Mouse (Mus musculus) lung, adult 2 months (tissue): ENCODE measurements around the gene Msl2. TPM values are rescaled to one million over a fixed set of nuclear protein-coding genes. Genes with fewer than 3 reads are reported as not detected.

ENCODE experiments used
- DNase-seq: peaks from one replicate; pipeline ENCODE4 v3.0.0; 2022
- H3K4me1 ChIP-seq: fragments of 200-500 bp; 2 replicates; pipeline ENCODE4 v1.6.1; 2011; ENCODE audit warnings: low read length; ENCODE audit not compliant: control insufficient read depth, insufficient read depth
- H3K4me3 ChIP-seq: fragments of 200-500 bp; replicated peaks from 2 replicates; pipeline ENCODE3; 2011; ENCODE audit warnings: low read depth, mild to moderate bottlenecking, control low read depth, low read length; ENCODE audit errors: extremely low read depth
- CTCF ChIP-seq: fragments of 200-500 bp; IDR thresholded peaks from 2 replicates; pipeline ENCODE4 v1.5.1; 2011; ENCODE audit warnings: mild to moderate bottlenecking, low read length, control low read depth; ENCODE audit not compliant: insufficient read depth
- POLR2A ChIP-seq: fragments of 200-500 bp; IDR thresholded peaks from 2 replicates; pipeline ENCODE4 v1.6.1; 2011; ENCODE audit warnings: low read depth, mild to moderate bottlenecking, control low read depth, low read length, borderline replicate concordance; ENCODE audit errors: extremely low read depth
- WGBS: fragments of 180-500 bp; shearing (Covaris S2); methylation state at CpG from one replicate; pipeline ENCODE4 v1.1.7; 2018; 5-methylcytosine and 5-hydroxymethylcytosine counted together
- polyA plus RNA-seq: library from polyadenylated mRNA; depleted of rRNA; stranded (reverse); fragments of >200 nt; gene quantifications from 2 replicates; pipeline ENCODE4 v1.2.3, GENCODE M21; 2012

Msl2 gene
- polyA plus RNA-seq, 1 experiment, result 28.4 TPM

- Histone ChIP-seq H3K4me1 (peaks cover 3% of the 10 kb centered on the region), H3K4me3 (peak overlapping the region; percentile 96)
- peak; percentile 99 for DNase-seq
- TF ChIP-seq CTCF (no peak), POLR2A (peak; percentile 77)
- under 1% methylated on average over 64 of the region's 65 CpGs for WGBS
Measured at GRCm38 (mm10) chr9:101073041-101073986, 587 bp upstream of the Msl2 start.

- peak overlapping the region; percentile 96 for H3K4me3 ChIP-seq
- H3K4me1 ChIP-seq, result peaks cover 10% of the 10 kb centered on the region
- under 1% methylated on average over 93 of the region's 100 CpGs for WGBS
- peak; percentile 80 for DNase-seq
- TF ChIP-seq CTCF, result no peak
- TF ChIP-seq POLR2A, result peak; percentile 43; the same call in 1 of the 2 replicates
Measured at GRCm38 (mm10) chr9:101074332-101075021, 576 bp downstream of the Msl2 start.

- no peak for TF ChIP-seq POLR2A
- no peak for TF ChIP-seq CTCF
- DNase-seq, result peak; percentile 56
- Histone ChIP-seq H3K4me1 (peaks cover 16% of the 10 kb centered on the region), H3K4me3 (peak overlapping the region; percentile 96)
- WGBS, result under 1% methylated on average over 25 of the region's 25 CpGs
Measured at GRCm38 (mm10) chr9:101075091-101075581, 1.2 kb downstream of the Msl2 start.

- H3K4me3 ChIP-seq, result peak overlapping the region; percentile 96
- DNase-seq, result no peak
- H3K4me1 ChIP-seq, result peaks cover 18% of the 10 kb centered on the region
- TF ChIP-seq CTCF (no peak), POLR2A (no peak)
- under 1% methylated on average over 8 of the region's 8 CpGs for WGBS
Measured at GRCm38 (mm10) chr9:101075694-101076093, 1.8 kb downstream of the Msl2 start.

GRCm38 (mm10) chr9:101076095-101076875 lies 2.4 kb downstream of the Msl2 start:
- Histone ChIP-seq H3K4me3 (peak overlapping the region; percentile 96), H3K4me1 (peaks cover 18% of the 10 kb centered on the region)
- DNase-seq, result peak; percentile 35
- TF ChIP-seq CTCF (no peak), POLR2A (peak; percentile 26; the same call in 1 of the 2 replicates)
- WGBS, result 0% methylated on average over 18 of the region's 18 CpGs

GRCm38 (mm10) chr9:101077486-101077885 lies 3.6 kb downstream of the Msl2 start:
- TF ChIP-seq POLR2A, result no peak
- no peak for TF ChIP-seq CTCF
- peaks cover 22% of the 10 kb centered on the region for H3K4me1 ChIP-seq
- H3K4me3 ChIP-seq, result peak overlapping the region; percentile 19
- DNase-seq, result no peak

- 52% methylated on average over 4 of the region's 4 CpGs for WGBS
- peak overlapping the region; percentile 6 for H3K4me3 ChIP-seq
- peaks cover 22% of the 10 kb centered on the region for H3K4me1 ChIP-seq
- TF ChIP-seq CTCF (no peak), POLR2A (no peak)
- DNase-seq, result no peak
Measured at GRCm38 (mm10) chr9:101078579-101078978, 4.7 kb downstream of the Msl2 start.

- TF ChIP-seq POLR2A, result no peak
- TF ChIP-seq CTCF, result no peak
- no peak for DNase-seq
- H3K4me3 ChIP-seq, result peak overlapping the region; percentile 15
- H3K4me1 ChIP-seq, result peaks cover 22% of the 10 kb centered on the region
- WGBS, result 12% methylated on average over 3 of the region's 3 CpGs
Measured at GRCm38 (mm10) chr9:101080046-101080685, 6.3 kb downstream of the Msl2 start.
